Mouse (Mus musculus) G1E-ER4 (cell line): ENCODE data around the gene Tmem42. TPM values are rescaled to one million over a fixed set of nuclear protein-coding genes. Genes with fewer than 3 reads are reported as not detected.

Experiments used
- GATA1 ChIP-seq: IDR thresholded peaks from one replicate; pipeline ENCODE4 v1.8.0; 2012; ENCODE audit warnings: low read length, inconsistent platforms
- polyA plus RNA-seq: library from polyadenylated mRNA; stranded (reverse); fragments of >175 nt; gene quantifications from 2 replicates; pipeline ENCODE4 v1.2.3, GENCODE M21; 2012

Tmem42 gene
- 5.2 and 7.3 TPM in 2 replicates for polyA plus RNA-seq

DNA sequence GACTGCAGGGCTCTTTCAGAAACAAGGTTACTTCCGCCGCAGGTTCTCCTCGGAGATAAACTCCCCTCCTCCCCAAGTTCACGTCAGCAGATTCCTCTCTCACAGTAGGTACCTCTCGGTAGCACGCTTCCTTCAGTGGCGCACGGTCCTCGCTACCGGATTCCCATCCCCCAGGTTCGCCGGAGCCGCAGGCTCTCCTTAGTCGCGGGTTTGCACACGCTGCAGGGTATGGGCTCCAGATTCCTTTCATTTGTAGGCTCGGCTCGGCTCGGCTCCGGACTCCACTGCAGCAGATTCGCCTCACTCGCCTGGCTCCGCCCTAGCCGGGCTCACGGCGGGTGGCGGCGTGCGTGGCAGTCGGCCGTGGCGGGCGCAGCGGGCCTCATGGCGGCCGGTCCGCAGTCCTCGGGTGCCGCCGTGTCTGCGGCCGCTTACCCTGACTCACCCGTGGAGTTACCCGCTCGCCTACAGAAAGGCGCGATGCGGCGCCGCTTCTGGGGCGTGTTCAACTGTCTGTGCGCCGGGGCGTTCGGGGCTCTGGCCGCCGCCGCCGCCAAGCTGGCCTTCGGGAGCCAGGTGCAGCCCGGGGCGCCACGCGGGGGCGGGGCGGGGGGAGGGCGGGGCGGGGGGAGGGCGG is at the start of gene Tmem42:
Tmem42 (plus strand) TSS at position 332 of the 637 bp plus-strand sequence.
- no peak for TF ChIP-seq GATA1

DNA sequence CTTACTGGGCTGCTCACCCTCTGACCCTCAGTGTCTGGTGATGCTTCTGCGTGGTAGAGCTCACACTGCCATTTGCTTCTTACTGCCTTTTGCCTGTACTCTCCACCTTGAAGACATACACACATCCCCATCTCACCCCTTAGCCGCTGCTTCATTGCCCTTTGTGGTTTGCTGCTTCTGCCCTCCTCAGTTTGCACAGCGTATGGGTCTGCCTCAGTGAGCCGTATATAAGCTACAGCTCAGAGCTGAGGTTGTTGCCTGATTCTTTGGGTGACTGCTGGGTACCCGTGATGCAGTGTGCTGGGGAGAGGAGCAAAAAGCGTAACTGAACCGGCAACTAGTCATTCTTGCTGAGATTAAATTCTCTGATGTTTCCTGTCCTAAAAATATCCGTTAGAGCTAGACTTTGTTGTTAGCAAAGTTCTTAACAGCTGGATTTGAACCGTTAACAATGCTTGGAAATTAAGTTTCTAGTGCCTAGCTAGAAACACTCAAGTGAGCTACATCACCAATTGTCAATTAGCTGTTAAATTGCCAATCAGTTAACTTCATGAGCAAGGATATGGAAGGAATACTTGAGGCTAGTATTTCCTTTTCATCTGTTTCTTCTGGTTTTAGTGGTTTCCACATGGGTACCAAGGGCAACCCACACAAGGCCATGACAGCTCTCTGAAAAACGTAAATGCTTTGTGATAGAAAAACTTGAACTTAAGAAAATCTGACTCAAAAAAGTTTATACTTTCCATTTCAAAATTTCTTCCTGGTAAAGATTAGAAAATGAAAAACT is 22.5 kb upstream of the Tmem42 start:
- TF ChIP-seq GATA1: no peak

DNA sequence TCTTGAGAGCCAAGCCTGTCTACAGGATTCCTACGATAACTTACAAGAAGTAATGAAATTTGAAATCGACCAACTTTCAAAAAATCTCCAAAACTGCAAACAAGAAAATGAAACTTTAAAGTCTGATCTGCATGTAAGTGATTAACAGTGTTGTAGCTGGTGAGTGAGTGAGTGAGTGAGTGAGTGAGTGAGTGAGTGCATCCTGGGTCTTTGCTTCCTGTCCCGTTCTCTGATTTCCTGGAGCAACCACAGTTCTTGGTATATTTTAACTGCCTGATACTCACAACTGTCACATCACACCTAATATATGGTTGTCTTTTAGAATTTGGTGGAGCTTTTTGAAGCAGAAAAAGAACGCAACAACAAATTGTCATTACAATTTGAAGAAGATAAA is 21.9 kb upstream of the Tmem42 start:
- TF ChIP-seq GATA1: no peak

GRCm38 (mm10) chr9:123004718-123005117 is 16.4 kb upstream of the Tmem42 start:
- TF ChIP-seq GATA1: no peak

DNA sequence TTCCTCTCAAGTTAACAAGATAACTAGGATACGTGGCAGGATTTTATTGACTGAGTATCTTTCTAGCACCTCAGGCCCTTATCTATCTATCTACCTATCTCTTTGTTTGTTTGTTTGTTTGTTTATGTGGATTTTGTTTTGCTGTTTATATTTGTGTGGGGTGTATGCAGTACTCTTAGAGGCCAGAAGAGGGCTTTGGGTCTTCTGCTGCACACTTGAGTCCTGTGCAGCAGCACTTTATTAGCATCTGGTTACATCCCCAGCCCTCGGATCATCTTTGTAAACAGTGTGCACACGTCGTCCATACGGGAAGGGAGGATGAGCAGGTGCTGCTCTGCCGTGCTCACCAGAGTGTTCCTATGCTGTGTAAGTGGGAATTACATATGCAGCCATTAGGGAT is 15.1 kb upstream of the Tmem42 start:
- no peak for TF ChIP-seq GATA1

DNA sequence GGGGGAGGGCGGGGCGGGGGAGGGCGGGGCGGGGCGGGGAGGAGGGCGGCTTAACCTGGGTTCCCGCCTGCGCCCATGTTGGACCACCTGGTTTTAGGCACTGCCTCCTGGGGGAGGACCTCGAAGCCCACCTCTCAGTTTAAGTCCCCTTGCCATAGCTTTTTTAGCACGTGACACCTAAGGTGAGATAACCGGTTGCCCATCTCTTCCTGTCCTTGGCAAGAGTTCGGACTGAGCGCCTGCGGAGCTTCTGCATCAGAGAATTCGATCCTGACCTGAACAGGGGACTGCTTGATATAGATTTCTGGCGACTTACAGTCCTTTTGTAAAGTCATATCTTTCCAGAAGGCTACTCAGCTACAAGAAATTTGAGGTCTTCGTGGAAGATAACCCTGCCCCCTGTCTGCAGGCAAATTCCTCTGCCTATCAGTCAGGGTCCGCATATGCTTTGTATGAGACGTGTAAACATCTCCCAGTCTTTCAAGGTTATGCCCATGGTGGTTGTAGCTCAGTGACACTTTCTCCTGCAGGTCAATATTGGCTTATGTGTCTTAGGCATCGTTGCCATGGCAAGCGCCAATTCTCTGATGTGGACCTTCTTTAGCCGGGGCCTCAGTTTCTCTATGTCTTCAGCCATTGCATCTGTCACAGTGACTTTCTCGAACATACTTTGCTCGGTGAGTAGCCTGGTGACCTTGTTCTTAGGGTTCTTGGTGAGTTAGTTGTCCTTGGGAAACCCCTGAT is 682 bp downstream of the Tmem42 start:
- no peak for TF ChIP-seq GATA1

GRCm38 (mm10) chr9:123024201-123024600 is 3.1 kb downstream of the Tmem42 start:
- TF ChIP-seq GATA1: no peak

GRCm38 (mm10) chr9:123031496-123032246 is 10.5 kb downstream of the Tmem42 start:
- no peak for TF ChIP-seq GATA1

DNA sequence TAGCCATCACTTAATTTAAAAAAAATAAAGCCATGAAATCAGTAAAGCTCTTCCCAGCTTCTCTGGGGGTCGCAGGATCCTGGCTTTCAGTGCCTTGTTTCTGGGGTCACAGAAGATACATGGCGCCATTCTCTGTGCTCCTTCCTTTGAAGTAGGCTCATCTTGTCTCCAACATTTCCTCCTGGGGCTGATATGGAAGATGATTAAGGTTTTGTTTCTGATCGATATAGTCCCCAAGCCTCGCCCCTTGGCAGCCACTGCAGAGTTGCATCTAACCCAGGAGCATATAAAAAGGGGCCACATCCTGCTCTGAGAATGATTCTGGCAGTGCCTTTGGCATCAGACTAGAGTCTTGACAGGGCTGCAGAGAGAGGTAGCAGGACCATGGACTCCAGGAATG is 13.3 kb downstream of the Tmem42 start, which contains the start of gene Tgm4:
Tgm4 (plus strand) TSS at position 301 of the 400 bp plus-strand sequence.
- no peak for TF ChIP-seq GATA1

GRCm38 (mm10) chr9:123047665-123048064 is 26.5 kb downstream of the Tmem42 start:
- no peak for TF ChIP-seq GATA1

- no peak for TF ChIP-seq GATA1
Observed at GRCm38 (mm10) chr9:123058724-123059292, 37.7 kb downstream of the Tmem42 start.

GRCm38 (mm10) chr9:123060172-123060571 is 39.0 kb downstream of the Tmem42 start:
- TF ChIP-seq GATA1: no peak

Other genes with a start within 250 kb of the Tmem42 start
- 0.45 and 1.3 TPM in 2 replicates for gene Tcaim, start 215.8 kb upstream of the Tmem42 start, polyA plus RNA-seq
- not detected in 2 replicates for gene Gm35549, start 177.3 kb upstream of the Tmem42 start, polyA plus RNA-seq
- gene Zfp445, start 155.3 kb upstream of the Tmem42 start, polyA plus RNA-seq: 5.8 and 7.9 TPM in 2 replicates
- not detected in 2 replicates for gene Zkscan7, start 135.6 kb upstream of the Tmem42 start, polyA plus RNA-seq
- 1.4 and 1.7 TPM in 2 replicates for gene Zfp105, start 98.3 kb upstream of the Tmem42 start, polyA plus RNA-seq
- 2.3 and 5.9 TPM in 2 replicates for gene 1110059G10Rik, start 70.3 kb upstream of the Tmem42 start, polyA plus RNA-seq
- 35.6 and 35.8 TPM in 2 replicates for gene Kif15, start 70.3 kb upstream of the Tmem42 start, polyA plus RNA-seq
- not detected in 2 replicates for gene Tgm4, start 13.4 kb downstream of the Tmem42 start, polyA plus RNA-seq
- gene Zdhhc3, start 91.9 kb downstream of the Tmem42 start, polyA plus RNA-seq: 105 and 247 TPM in 2 replicates
- 9.6 and 22.6 TPM in 2 replicates for gene Exosc7, start 91.9 kb downstream of the Tmem42 start, polyA plus RNA-seq
- gene Clec3b, start 129.6 kb downstream of the Tmem42 start, polyA plus RNA-seq: 0.08 TPM in 1 of 2 replicates, not detected in the other
- not detected in 2 replicates for gene Cdcp1, start 194.7 kb downstream of the Tmem42 start, polyA plus RNA-seq
- not detected in 2 replicates for gene Tmem158, start 239.4 kb downstream of the Tmem42 start, polyA plus RNA-seq